Mouse (Mus musculus) cortical plate, adult 2 months (tissue): ENCODE measurements around the gene Rbl1.

Source experiments
- CTCF ChIP-seq: fragments of 200-500 bp; IDR thresholded peaks from 2 replicates; pipeline ENCODE4 v1.5.1; 2011; ENCODE audit warnings: mild to moderate bottlenecking, control low read depth, low read length; ENCODE audit not compliant: insufficient read depth; ENCODE audit errors: extremely low read depth
- POLR2A ChIP-seq: fragments of 200-500 bp; IDR thresholded peaks from 2 replicates; pipeline ENCODE4 v1.6.1; 2011; ENCODE audit warnings: mild to moderate bottlenecking, low read length, control low read depth; ENCODE audit not compliant: insufficient read depth; ENCODE audit errors: extremely low read depth

DNA sequence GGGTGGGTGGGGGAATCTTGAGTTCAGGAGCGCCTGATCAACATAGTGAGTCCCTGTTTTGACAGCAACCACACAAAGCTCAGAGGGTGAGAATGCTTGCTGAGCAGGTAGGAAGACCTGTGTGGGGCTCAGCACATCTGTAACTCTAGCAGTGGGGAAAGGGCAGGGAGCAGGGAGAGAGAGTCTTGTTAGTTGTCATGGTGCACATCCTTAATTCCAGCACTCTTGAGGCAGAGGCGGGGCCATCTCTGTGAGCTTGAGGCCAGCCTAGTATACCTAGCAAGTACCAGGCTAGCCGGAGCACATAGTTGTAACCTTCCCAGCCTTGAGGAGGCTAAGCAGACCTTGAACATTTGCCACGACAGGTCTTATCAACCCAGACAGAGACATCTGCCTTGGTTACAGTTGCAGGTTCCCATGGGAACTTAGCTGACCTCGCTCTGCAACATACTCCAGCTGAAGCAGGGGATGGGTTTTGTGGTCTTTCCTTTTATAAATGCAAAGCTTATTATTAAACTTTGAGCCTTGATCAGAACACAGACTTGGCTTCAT lies 65.0 kb downstream of the Rbl1 start:
- no peak for TF ChIP-seq POLR2A
- TF ChIP-seq CTCF: no peak
